Mouse (Mus musculus) layer of hippocampus, adult 9-11 months (tissue): ENCODE measurements at regions not wholly inside any gene's neighbourhood (a gene's known extent, or its start where the extent isn't known, plus 50 kb on each side); places are given as distances from the start of the nearest gene placed in this dataset.
"Not testable (repeated sequence)": the region's sequence is repeated elsewhere in the genome, so short reads cannot be mapped to it uniquely, and the experiment has no call there.

Experiments used
- DNase-seq: peaks from one replicate; pipeline ENCODE4 v3.0.0; 2022

GRCm38 (mm10) chr9:85920745-85921614, 78.8 kb downstream of the Tpbg start:
- DNase-seq: no peak

GRCm38 (mm10) chr9:85925259-85925658, 83.1 kb downstream of the Tpbg start:
- no peak for DNase-seq

- no peak for DNase-seq
Measured at GRCm38 (mm10) chr9:85932209-85932608, 90.0 kb downstream of the Tpbg start.

GRCm38 (mm10) chr9:85943066-85943684, 101.0 kb downstream of the Tpbg start:
- DNase-seq: not testable (repeated sequence)

GRCm38 (mm10) chr9:85948495-85949137, 106.4 kb downstream of the Tpbg start:
- DNase-seq: peak; percentile 21

- DNase-seq: no peak
Measured at GRCm38 (mm10) chr9:85951777-85952176, 109.6 kb downstream of the Tpbg start.

- DNase-seq: no peak
Measured at GRCm38 (mm10) chr9:85970076-85970475, 127.9 kb downstream of the Tpbg start.

GRCm38 (mm10) chr9:85981428-85981827, 139.2 kb downstream of the Tpbg start:
- no peak for DNase-seq

GRCm38 (mm10) chr9:85983516-85983915, 141.3 kb downstream of the Tpbg start:
- not testable (repeated sequence) for DNase-seq

- no peak for DNase-seq
Measured at GRCm38 (mm10) chr9:85985671-85986070, 143.5 kb downstream of the Tpbg start.

- no peak for DNase-seq
Measured at GRCm38 (mm10) chr9:85986142-85986541, 144.0 kb downstream of the Tpbg start.

GRCm38 (mm10) chr9:86002996-86003395, 160.8 kb downstream of the Tpbg start:
- DNase-seq: no peak

- DNase-seq: no peak
Measured at GRCm38 (mm10) chr9:86011661-86012060, 169.5 kb downstream of the Tpbg start.

- peak; percentile 24 for DNase-seq
Measured at GRCm38 (mm10) chr9:86015841-86016240, 173.7 kb downstream of the Tpbg start.

- DNase-seq: no peak
Measured at GRCm38 (mm10) chr9:86020133-86020532, 178.0 kb downstream of the Tpbg start.

- no peak for DNase-seq
Measured at GRCm38 (mm10) chr9:86020765-86021164, 178.6 kb downstream of the Tpbg start.

- DNase-seq: peak; percentile 17
Measured at GRCm38 (mm10) chr9:86030738-86031137, 188.6 kb downstream of the Tpbg start.

- no peak for DNase-seq
Measured at GRCm38 (mm10) chr9:86044098-86044497, 201.9 kb downstream of the Tpbg start.

GRCm38 (mm10) chr9:86058116-86058515, 215.9 kb downstream of the Tpbg start:
- DNase-seq: no peak

GRCm38 (mm10) chr9:86060049-86060448, 217.9 kb downstream of the Tpbg start:
- DNase-seq: no peak

GRCm38 (mm10) chr9:86061230-86061629, 219.1 kb downstream of the Tpbg start:
- no peak for DNase-seq

- peak; percentile 31 for DNase-seq
Measured at GRCm38 (mm10) chr9:86079275-86079674, 237.1 kb downstream of the Tpbg start.

- DNase-seq: no peak
Measured at GRCm38 (mm10) chr9:86081873-86082272, 239.7 kb downstream of the Tpbg start.

GRCm38 (mm10) chr9:86092998-86093397, 250.8 kb downstream of the Tpbg start:
- DNase-seq: no peak
